Mouse (Mus musculus) C2C12 (cell line): ENCODE results near the gene Cuedc1. TPM values are rescaled to one million over a fixed set of nuclear protein-coding genes. Genes with fewer than 3 reads are reported as not detected.

Experiments
- H3K27me3 ChIP-seq: one replicate; pipeline ENCODE4 v1.6.1; 2011; ENCODE audit not compliant: control insufficient read depth, insufficient read depth, insufficient read length
- H3K36me3 ChIP-seq: one replicate; pipeline ENCODE4 v1.6.1; 2011; ENCODE audit not compliant: control insufficient read depth, insufficient read depth
- H3K4me3 ChIP-seq: one replicate; pipeline ENCODE4 v1.5.1; 2011; ENCODE audit warnings: mild to moderate bottlenecking, control low read depth; ENCODE audit not compliant: poor library complexity, insufficient read depth, severe bottlenecking
- H3K79me2 ChIP-seq: one replicate; pipeline ENCODE4 v1.6.1; 2011; ENCODE audit not compliant: control insufficient read depth, insufficient read depth
- H3K79me3 ChIP-seq: one replicate; pipeline ENCODE4 v1.6.1; 2011; ENCODE audit warnings: low read depth, control low read depth
- H3ac ChIP-seq: one replicate; pipeline ENCODE3; 2011; ENCODE audit warnings: low read depth; ENCODE audit not compliant: control insufficient read depth, insufficient read length
- CEBPB ChIP-seq: IDR thresholded peaks from one replicate; pipeline ENCODE4 v1.6.1; 2011; ENCODE audit warnings: low read depth, mild to moderate bottlenecking, control low read depth, moderate library complexity
- CTCF ChIP-seq: IDR thresholded peaks from one replicate; pipeline ENCODE4 v1.5.1; 2011; ENCODE audit not compliant: control insufficient read depth, insufficient read depth, insufficient read length
- FOSL1 ChIP-seq: IDR thresholded peaks from one replicate; pipeline ENCODE4 v1.8.0; 2011; ENCODE audit warnings: mild to moderate bottlenecking, low read length; ENCODE audit not compliant: poor library complexity, insufficient read depth, severe bottlenecking
- MAX ChIP-seq: IDR thresholded peaks from one replicate; pipeline ENCODE4 v1.6.1; 2011; ENCODE audit warnings: mild to moderate bottlenecking, control low read depth
- MYOD1 ChIP-seq: IDR thresholded peaks from one replicate; pipeline ENCODE4 v1.6.1; 2011; ENCODE audit warnings: low read depth; ENCODE audit not compliant: control insufficient read depth, insufficient read length
- MYOG ChIP-seq: IDR thresholded peaks from one replicate; pipeline ENCODE4 v1.6.1; 2011; ENCODE audit not compliant: control insufficient read depth, insufficient read length; ENCODE audit errors: extremely low read depth
- USF1 ChIP-seq: IDR thresholded peaks from one replicate; pipeline ENCODE4 v1.6.1; 2011; ENCODE audit warnings: low read depth, mild to moderate bottlenecking, control low read depth, moderate library complexity
- polyA plus RNA-seq: library from polyadenylated mRNA; unstranded; fragments of >200 nt; fragmentation: generic; extraction: Trizol; gene quantifications from one replicate; pipeline ENCODE4 v1.2.1, GENCODE M21; 2012; ENCODE audit warnings: missing spikeins

Gene Cuedc1
- polyA plus RNA-seq, 1 experiment: 16.2 TPM

- peaks cover 78% of the 10 kb centered on the region for H3K79me2 ChIP-seq
- no peak overlapping the region for H3ac ChIP-seq
- peaks cover 32% of the 10 kb centered on the region for H3K36me3 ChIP-seq
- TF ChIP-seq MAX: no peak
- TF ChIP-seq MYOG: no peak
- no peak overlapping the region for H3K4me3 ChIP-seq
- peaks cover 72% of the 10 kb centered on the region for H3K79me3 ChIP-seq
- H3K27me3 ChIP-seq: no peaks in the 10 kb centered on the region
Observed at GRCm38 (mm10) chr11:88071113-88071512, 26.7 kb upstream of the Cuedc1 start.

GRCm38 (mm10) chr11:88073343-88073875, 24.4 kb upstream of the Cuedc1 start:
- Histone ChIP-seq H3K79me3 (peaks cover 83% of the 10 kb centered on the region), H3K36me3 (peaks cover 54% of the 10 kb centered on the region)

DNA sequence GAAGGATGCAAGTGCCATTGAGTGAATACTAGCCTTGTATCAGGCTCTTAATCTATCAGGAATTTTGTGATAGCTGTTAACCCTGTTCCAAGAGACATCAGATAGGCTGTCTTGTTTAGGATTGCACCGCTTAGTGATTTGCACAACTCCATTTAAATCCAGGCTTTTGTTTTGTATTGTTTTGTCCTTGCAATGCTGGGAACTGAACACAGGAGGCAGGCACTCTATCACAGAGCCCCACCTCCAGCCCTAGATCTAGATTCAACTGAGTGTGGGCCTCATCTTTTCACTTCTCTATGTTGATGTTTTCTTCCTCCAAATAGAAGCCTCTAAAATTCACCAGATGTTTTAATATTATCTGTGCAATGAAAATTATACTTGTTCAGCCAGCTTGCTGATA, 22.2 kb upstream of the Cuedc1 start:
- H3K4me3 ChIP-seq: no peak overlapping the region
- H3K36me3 ChIP-seq: peaks cover 77% of the 10 kb centered on the region
- peaks cover 84% of the 10 kb centered on the region for H3K79me2 ChIP-seq
- TF ChIP-seq FOSL1: no peak
- no peak for TF ChIP-seq USF1
- no peak for TF ChIP-seq MYOG
- no peak for TF ChIP-seq CTCF
- no peak for TF ChIP-seq MAX
- TF ChIP-seq MYOD1: no peak
- no peak for TF ChIP-seq CEBPB
- peaks cover 66% of the 10 kb centered on the region for H3K79me3 ChIP-seq
- no peaks in the 10 kb centered on the region for H3K27me3 ChIP-seq
- H3ac ChIP-seq: no peak overlapping the region

More at GRCm38 (mm10) chr11:88073343-88073875, 24.4 kb upstream of the Cuedc1 start:
- no peaks in the 10 kb centered on the region for H3K27me3 ChIP-seq
- TF ChIP-seq USF1: no peak
- TF ChIP-seq CTCF: no peak
- no peak for TF ChIP-seq MYOD1
- TF ChIP-seq MAX: no peak
- TF ChIP-seq FOSL1: no peak
- no peak for TF ChIP-seq MYOG
- TF ChIP-seq CEBPB: no peak
- H3ac ChIP-seq: no peak overlapping the region
- H3K4me3 ChIP-seq: no peak overlapping the region
- H3K79me2 ChIP-seq: peaks cover 98% of the 10 kb centered on the region

DNA sequence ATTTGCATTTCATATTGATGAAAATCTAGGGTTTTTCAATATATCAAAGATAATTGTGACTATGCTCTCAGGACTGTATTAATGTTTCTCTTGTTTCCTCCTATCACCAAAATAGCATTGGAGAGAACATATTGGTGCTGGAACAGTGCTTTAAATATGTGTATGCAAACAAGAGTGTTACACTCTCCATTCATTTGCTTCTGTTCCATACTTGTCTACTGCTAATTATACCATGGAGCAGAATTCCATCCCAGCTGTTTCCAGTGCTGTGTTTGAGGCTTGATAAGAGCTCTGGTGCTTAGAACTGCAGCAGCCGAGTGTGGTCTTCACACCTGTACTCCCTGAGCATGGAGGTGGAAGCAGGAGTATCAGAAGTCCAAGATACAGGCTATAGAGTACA, 21.5 kb upstream of the Cuedc1 start:
- peaks cover 83% of the 10 kb centered on the region for H3K36me3 ChIP-seq
- H3K4me3 ChIP-seq: no peak overlapping the region
- TF ChIP-seq CTCF: no peak
- TF ChIP-seq MYOD1: no peak
- TF ChIP-seq CEBPB: no peak
- TF ChIP-seq MAX: no peak
- TF ChIP-seq USF1: no peak
- no peak for TF ChIP-seq MYOG
- no peak for TF ChIP-seq FOSL1
- H3K79me3 ChIP-seq: peaks cover 59% of the 10 kb centered on the region
- H3ac ChIP-seq: no peak overlapping the region
- H3K79me2 ChIP-seq: peaks cover 77% of the 10 kb centered on the region
- H3K27me3 ChIP-seq: no peaks in the 10 kb centered on the region

- no peaks in the 10 kb centered on the region for H3K27me3 ChIP-seq
- peaks cover 6% of the 10 kb centered on the region for H3K79me2 ChIP-seq
- peaks cover 1% of the 10 kb centered on the region for H3K79me3 ChIP-seq
- H3K4me3 ChIP-seq: no peak overlapping the region
- peaks cover 56% of the 10 kb centered on the region for H3K36me3 ChIP-seq
- H3ac ChIP-seq: no peak overlapping the region
- TF ChIP-seq CTCF: no peak
- TF ChIP-seq USF1: no peak
- no peak for TF ChIP-seq MYOG
- TF ChIP-seq CEBPB: no peak
- no peak for TF ChIP-seq FOSL1
- no peak for TF ChIP-seq MYOD1
- no peak for TF ChIP-seq MAX
Observed at GRCm38 (mm10) chr11:88083699-88084098, 14.2 kb upstream of the Cuedc1 start.
